Mouse (Mus musculus) right cerebral cortex, postnatal 10 days (tissue): ENCODE data around the gene Lhx9.

Experiments used
- DNase-seq, 2 experiments: peaks; one replicate each; pipeline ENCODE4 v3.0.0; 2021; ENCODE audit warnings: low spot score in 2 of 2

The Lhx9 gene

GRCm38 (mm10) chr1:138839809-138840430 is 8.5 kb downstream of the Lhx9 start:
- DNase-seq, result no peak

GRCm38 (mm10) chr1:138839291-138839690 is 9.1 kb downstream of the Lhx9 start:
- DNase-seq, result no peak

GRCm38 (mm10) chr1:138837786-138838743 is 10.3 kb downstream of the Lhx9 start:
- DNase-seq, result no peak

- DNase-seq, result no peak
Observed at GRCm38 (mm10) chr1:138835355-138835900, 12.9 kb downstream of the Lhx9 start.

GRCm38 (mm10) chr1:138831309-138831708 is 17.1 kb downstream of the Lhx9 start:
- DNase-seq, result no peak

- DNase-seq, result no peak
Observed at GRCm38 (mm10) chr1:138826841-138827240, 21.5 kb downstream of the Lhx9 start.

- no peak for DNase-seq
Observed at GRCm38 (mm10) chr1:138822985-138823322, 25.4 kb downstream of the Lhx9 start.

- no peak for DNase-seq
Observed at GRCm38 (mm10) chr1:138822255-138822984, 26.0 kb downstream of the Lhx9 start.

GRCm38 (mm10) chr1:138801732-138802131 is 46.6 kb downstream of the Lhx9 start:
- DNase-seq, result no peak

GRCm38 (mm10) chr1:138801296-138801695 is 47.1 kb downstream of the Lhx9 start:
- DNase-seq, result no peak

- no peak for DNase-seq
Observed at GRCm38 (mm10) chr1:138799692-138800314, 48.6 kb downstream of the Lhx9 start.

- no peak for DNase-seq
Observed at GRCm38 (mm10) chr1:138798110-138798509, 50.3 kb downstream of the Lhx9 start.

GRCm38 (mm10) chr1:138785856-138786255 is 62.5 kb downstream of the Lhx9 start:
- DNase-seq, result no peak

GRCm38 (mm10) chr1:138784019-138784418 is 64.4 kb downstream of the Lhx9 start:
- DNase-seq, result no peak
